Mouse (Mus musculus) testis, adult 2 months (tissue): ENCODE measurements at regions not wholly inside any gene's neighbourhood (a gene's known extent, or its start where the extent isn't known, plus 50 kb on each side); places are given as distances from the start of the nearest gene placed in this dataset.

Experiments
- CTCF ChIP-seq: fragments of 200-500 bp; IDR thresholded peaks from 2 replicates; pipeline ENCODE4 v1.5.1; 2012; ENCODE audit warnings: low read depth, mild to moderate bottlenecking, inconsistent platforms, low read length, moderate library complexity; ENCODE audit not compliant: control insufficient read depth, insufficient read depth, insufficient replicate concordance
- POLR2A ChIP-seq: fragments of 200-500 bp; IDR thresholded peaks from 2 replicates; pipeline ENCODE4 v1.6.1; 2012; ENCODE audit warnings: low read depth, mild to moderate bottlenecking, inconsistent platforms, low read length, moderate library complexity; ENCODE audit not compliant: control insufficient read depth

DNA sequence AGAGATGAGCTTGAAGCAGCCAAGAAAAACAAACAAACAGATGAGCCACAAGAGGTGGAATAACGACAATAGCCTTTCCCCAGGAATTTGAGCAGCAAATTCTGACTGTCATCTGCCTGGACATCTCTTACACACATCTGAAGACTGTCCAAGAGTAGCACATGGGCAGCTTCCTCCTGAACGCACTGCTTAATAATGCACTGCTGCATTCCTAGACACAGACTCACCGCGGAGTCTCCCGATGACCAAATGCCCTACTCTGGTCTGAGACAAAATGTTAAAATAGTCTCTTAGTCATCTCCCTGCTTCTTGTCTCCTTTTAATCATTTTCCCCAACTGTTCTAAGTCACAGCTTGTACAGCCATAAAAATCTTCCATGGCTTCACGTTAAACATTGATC is 119.3 kb downstream of the Postn start:
- TF ChIP-seq CTCF (no peak), POLR2A (no peak)
